Mouse (Mus musculus) thymus, postnatal 0 days (tissue): ENCODE results near the gene Hras. TPM values are rescaled to one million over a fixed set of nuclear protein-coding genes. Genes with fewer than 3 reads are reported as not detected.

Experiments used
- microRNA counts: library from miRNA; unstranded; fragments of <30 nt; microRNA quantifications from one replicate; lab custom pipeline; 2015
- microRNA-seq: library from miRNA; unstranded; fragments of <30 nt; microRNA quantifications from one replicate; pipeline ENCODE4, GENCODE M21; 2016; ENCODE audit warnings: borderline number of aligned reads
- polyA plus RNA-seq: library from polyadenylated mRNA; unstranded; fragments of >200 nt; fragmentation: Nextera tagmentation; extraction: Ambion mirVana; gene quantifications from 2 replicates; pipeline ENCODE4 v1.2.1, GENCODE M21; 2015

Gene Hras
- polyA plus RNA-seq, 1 experiment from 2014 or later: 66.5 TPM

MicroRNAs encoded within 50 kb of the gene (microRNA counts, 519-probe panel; counts per million panel counts)
- 5,689 counts per million, percentile 87 among the panel's probes with 10 or more counts for microRNA mmu-miR-210 (lab: Ali Mortazavi, UCI)

Small RNAs within 50 kb of the gene (microRNA-seq; reads per million reads assigned to microRNA genes)
- gene Mir210: 1,321 reads per million, percentile 75 among the genes with 10 or more reads in this experiment

Other genes starting within 250 kb of the Hras start
- 0.39 and 0.63 TPM in 2 replicates for gene Ifitm5, start 243.7 kb downstream of the Hras start, polyA plus RNA-seq
- not detected in 2 replicates for gene Gm45717, start 238.1 kb downstream of the Hras start, polyA plus RNA-seq
- gene Ifitm2, start 238.0 kb downstream of the Hras start, polyA plus RNA-seq: 443 and 459 TPM in 2 replicates
- gene Ifitm1, start 226.8 kb downstream of the Hras start, polyA plus RNA-seq: 109 and 131 TPM in 2 replicates
- gene Ifitm3, start 183.2 kb downstream of the Hras start, polyA plus RNA-seq: 987 and 1,033 TPM in 2 replicates
- 0.73 and 0.95 TPM in 2 replicates for gene Ifitm6, start 176.1 kb downstream of the Hras start, polyA plus RNA-seq
- not detected in 2 replicates for gene Gm17387, start 164.9 kb downstream of the Hras start, polyA plus RNA-seq
- 2.0 and 2.5 TPM in 2 replicates for gene B4galnt4, start 132.9 kb downstream of the Hras start, polyA plus RNA-seq
- gene Pkp3, start 115.8 kb downstream of the Hras start, polyA plus RNA-seq: 45.1 and 47.8 TPM in 2 replicates
- gene Sigirr, start 93.4 kb downstream of the Hras start, polyA plus RNA-seq: 45.9 and 51.9 TPM in 2 replicates
- gene Ano9, start 76.2 kb downstream of the Hras start, polyA plus RNA-seq: 0.18 and 0.33 TPM in 2 replicates
- 25.5 and 28.8 TPM in 2 replicates for gene Ptdss2, start 71.6 kb downstream of the Hras start, polyA plus RNA-seq
- 71.2 and 72.2 TPM in 2 replicates for gene Rnh1, start 21.1 kb downstream of the Hras start, polyA plus RNA-seq
- gene Lrrc56, start 152 bp upstream of the Hras start, polyA plus RNA-seq: 2.5 and 2.9 TPM in 2 replicates
- 1.1 and 1.8 TPM in 2 replicates for gene Lmntd2, start 20.1 kb upstream of the Hras start, polyA plus RNA-seq
- 19.7 and 20.6 TPM in 2 replicates for gene Rassf7, start 21.9 kb upstream of the Hras start, polyA plus RNA-seq
- 63.0 and 67.4 TPM in 2 replicates for gene Phrf1, start 34.8 kb upstream of the Hras start, polyA plus RNA-seq
- gene Irf7, start 72.5 kb upstream of the Hras start, polyA plus RNA-seq: 46.6 and 46.7 TPM in 2 replicates
- gene Cdhr5, start 82.8 kb upstream of the Hras start, polyA plus RNA-seq: 0.42 and 0.73 TPM in 2 replicates
- gene Sct, start 85.1 kb upstream of the Hras start, polyA plus RNA-seq: 3.9 and 5.0 TPM in 2 replicates
- 0.33 and 0.40 TPM in 2 replicates for gene Drd4, start 98.0 kb upstream of the Hras start, polyA plus RNA-seq
- gene Deaf1, start 133.7 kb upstream of the Hras start, polyA plus RNA-seq: 25.6 and 27.6 TPM in 2 replicates
- 43.0 and 45.6 TPM in 2 replicates for gene Tmem80, start 133.7 kb upstream of the Hras start, polyA plus RNA-seq
- gene Eps8l2, start 144.9 kb upstream of the Hras start, polyA plus RNA-seq: 8.1 and 10.4 TPM in 2 replicates
- 379 and 423 TPM in 2 replicates for gene Taldo1, start 198.2 kb upstream of the Hras start, polyA plus RNA-seq
- 52.1 and 53.8 TPM in 2 replicates for gene Gatd1, start 220.1 kb upstream of the Hras start, polyA plus RNA-seq
- 0.24 and 0.26 TPM in 2 replicates for gene Cend1, start 235.5 kb upstream of the Hras start, polyA plus RNA-seq
- gene Slc25a22, start 243.9 kb upstream of the Hras start, polyA plus RNA-seq: 19.0 and 19.1 TPM in 2 replicates